Mouse (Mus musculus): ENCODE measurements around the gene Pbld1.

GRCm38 (mm10) chr10:63051267-63051666, 8.7 kb upstream of the Pbld1 start:
- TF ChIP-seq CTCF (IDR thresholded peaks at IDR 0.05; ENCODE audit: low read depth) (no peak), EP300 (IDR thresholded peaks at IDR 0.05; ENCODE audit: low read depth) (no peak)

All from heart, postnatal 0 days (tissue).